Mouse (Mus musculus): ENCODE measurements around the gene Ndufc2.

DNA sequence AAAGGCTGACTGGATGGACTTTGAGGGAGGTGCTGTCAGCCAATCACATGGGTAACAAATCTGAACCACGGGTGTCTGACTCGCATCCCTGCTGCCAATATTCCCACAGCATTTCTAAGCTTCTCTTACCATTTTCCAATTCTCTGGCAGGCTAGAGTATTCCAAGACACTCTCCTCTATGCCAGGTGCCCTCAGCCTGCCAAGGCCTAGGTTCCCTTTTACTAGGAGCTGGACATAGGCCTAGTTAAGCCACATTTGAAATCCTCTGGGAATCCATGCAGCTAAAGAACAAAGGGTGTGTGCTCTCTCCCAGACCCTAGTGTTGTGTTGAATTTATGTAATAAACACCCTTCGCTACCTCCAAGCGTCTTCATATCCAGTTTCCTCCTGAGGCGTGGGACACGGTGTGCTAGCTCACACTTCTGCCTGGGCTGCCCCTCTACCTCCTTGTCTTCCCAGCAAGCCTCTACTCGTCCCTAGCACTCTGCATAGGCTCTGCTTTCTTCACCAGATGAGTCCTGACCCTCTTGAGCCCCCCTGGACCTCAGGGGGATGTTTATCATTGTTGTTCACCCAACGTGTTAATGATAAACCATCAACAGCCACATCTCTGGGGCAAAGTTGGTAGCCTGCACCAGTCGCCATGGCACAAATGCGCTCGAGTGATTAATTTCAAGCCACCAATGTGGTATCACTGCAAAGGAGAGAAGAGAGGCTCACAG, 47.9 kb upstream of the Ndufc2 start:
- TF ChIP-seq EP300 (IDR thresholded peaks at IDR 0.05; ENCODE audit: low read depth) (no peak), CTCF (IDR thresholded peaks at IDR 0.05; ENCODE audit: low read depth) (no peak)

Data from liver, postnatal 0 days (tissue).